Mouse (Mus musculus): ENCODE data around the gene Rad51c. TPM values are rescaled to one million over a fixed set of nuclear protein-coding genes. Genes with fewer than 3 reads are reported as not detected.
"Not testable (repeated sequence)": the region's sequence is repeated elsewhere in the genome, so short reads cannot be mapped to it uniquely, and the experiment has no call there.

Rad51c gene
- polyA plus RNA-seq, 1 experiment from 2014 or later: 10.1 TPM

DNA sequence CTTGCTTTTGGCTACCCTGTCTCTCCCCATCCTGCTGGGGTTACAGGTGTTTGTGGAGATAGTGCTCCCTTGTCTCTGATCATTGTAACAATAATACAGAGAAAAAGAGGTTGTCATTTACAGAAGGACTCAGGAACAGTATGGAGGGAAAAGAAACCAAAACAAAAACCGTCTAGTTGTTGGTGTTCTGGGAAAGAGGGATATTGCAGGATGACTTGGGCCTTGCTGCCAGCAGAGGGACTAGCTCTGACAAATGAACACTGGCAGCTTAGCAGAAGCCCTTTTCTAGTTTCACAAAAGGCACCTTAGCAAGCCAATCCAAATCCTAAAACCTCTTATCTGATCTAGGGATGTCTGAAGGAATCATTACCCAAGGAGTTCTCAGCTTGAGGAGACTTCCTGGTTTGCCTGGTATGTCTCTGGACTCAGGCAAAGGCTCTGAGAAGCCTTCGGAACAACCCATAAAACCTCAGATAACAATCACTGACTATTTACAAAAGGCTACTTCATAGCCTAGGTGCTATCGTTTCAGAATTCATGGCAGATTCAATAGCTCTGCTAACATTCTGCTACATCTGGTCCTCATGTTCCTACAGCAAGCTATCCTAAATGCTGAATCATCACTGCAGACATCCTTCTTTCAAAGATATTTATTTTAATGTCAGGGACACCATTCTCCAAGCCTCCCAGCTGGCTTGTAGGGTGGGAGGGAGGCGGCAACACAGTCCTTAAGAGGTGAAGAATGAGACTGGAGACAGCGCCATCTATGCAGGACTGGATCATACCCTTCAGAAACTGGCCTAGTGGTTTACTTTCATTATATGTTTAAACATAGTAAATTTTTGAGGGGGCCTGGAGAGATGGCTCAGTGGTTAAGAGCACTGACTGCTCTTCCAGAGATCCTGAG is 31.8 kb upstream of the Rad51c start:
- H3K27me3 ChIP-seq (ENCODE audit: control insufficient read depth, insufficient read depth, low read length): no peaks in the 10 kb centered on the region
- H3K4me1 ChIP-seq (ENCODE audit: control insufficient read depth, insufficient read depth, low read length): no peaks in the 10 kb centered on the region
- no peak overlapping the region for H3K27ac ChIP-seq (ENCODE audit: low read length)
- 55% methylated on average over 5 of the region's 5 CpGs for WGBS
- no peak for ATAC-seq (replicated peaks; ENCODE audit: extremely low read depth, insufficient read depth, low FRiP score)
- no peak overlapping the region for H3K4me3 ChIP-seq (ENCODE audit: low read length)
- H3K9me3 ChIP-seq (replicated peaks; ENCODE audit: control insufficient read depth, low read length): no peaks in the 10 kb centered on the region
- no peaks in the 10 kb centered on the region for H3K36me3 ChIP-seq (ENCODE audit: control insufficient read depth, insufficient read depth)
- H3K4me2 ChIP-seq (ENCODE audit: low read depth, low read length): no peak overlapping the region
- H3K9ac ChIP-seq (ENCODE audit: low read length): no peak overlapping the region

DNA sequence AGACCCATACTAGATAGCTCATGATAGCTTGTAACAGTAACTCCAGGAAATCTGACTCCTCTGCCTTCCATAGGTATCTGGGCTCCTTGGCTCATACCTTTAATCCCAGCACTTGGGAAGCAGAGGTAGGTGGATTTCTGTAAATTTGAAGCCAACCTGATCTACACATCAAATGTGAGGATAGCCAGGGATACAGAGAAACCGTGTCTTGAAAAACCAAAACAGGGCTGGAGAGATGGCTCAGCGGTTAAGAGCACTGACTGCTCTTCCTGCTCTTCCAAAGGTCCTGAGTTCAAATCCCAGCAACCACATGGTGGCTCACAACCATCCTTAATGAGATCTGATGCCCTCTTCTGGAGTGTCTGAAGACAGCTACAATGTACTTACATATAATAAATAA is 30.4 kb upstream of the Rad51c start:
- H3K4me3 ChIP-seq (ENCODE audit: low read length); ATAC-seq (replicated peaks; ENCODE audit: extremely low read depth, insufficient read depth, low FRiP score); H3K27ac ChIP-seq (ENCODE audit: low read length); H3K36me3 ChIP-seq (ENCODE audit: control insufficient read depth, insufficient read depth); H3K4me2 ChIP-seq (ENCODE audit: low read depth, low read length); H3K9me3 ChIP-seq (replicated peaks; ENCODE audit: control insufficient read depth, low read length); H3K27me3 ChIP-seq (ENCODE audit: control insufficient read depth, insufficient read depth, low read length); H3K9ac ChIP-seq (ENCODE audit: low read length); H3K4me1 ChIP-seq (ENCODE audit: control insufficient read depth, insufficient read depth, low read length): not testable (repeated sequence)
- 85% methylated on average over 2 of the region's 2 CpGs for WGBS

DNA sequence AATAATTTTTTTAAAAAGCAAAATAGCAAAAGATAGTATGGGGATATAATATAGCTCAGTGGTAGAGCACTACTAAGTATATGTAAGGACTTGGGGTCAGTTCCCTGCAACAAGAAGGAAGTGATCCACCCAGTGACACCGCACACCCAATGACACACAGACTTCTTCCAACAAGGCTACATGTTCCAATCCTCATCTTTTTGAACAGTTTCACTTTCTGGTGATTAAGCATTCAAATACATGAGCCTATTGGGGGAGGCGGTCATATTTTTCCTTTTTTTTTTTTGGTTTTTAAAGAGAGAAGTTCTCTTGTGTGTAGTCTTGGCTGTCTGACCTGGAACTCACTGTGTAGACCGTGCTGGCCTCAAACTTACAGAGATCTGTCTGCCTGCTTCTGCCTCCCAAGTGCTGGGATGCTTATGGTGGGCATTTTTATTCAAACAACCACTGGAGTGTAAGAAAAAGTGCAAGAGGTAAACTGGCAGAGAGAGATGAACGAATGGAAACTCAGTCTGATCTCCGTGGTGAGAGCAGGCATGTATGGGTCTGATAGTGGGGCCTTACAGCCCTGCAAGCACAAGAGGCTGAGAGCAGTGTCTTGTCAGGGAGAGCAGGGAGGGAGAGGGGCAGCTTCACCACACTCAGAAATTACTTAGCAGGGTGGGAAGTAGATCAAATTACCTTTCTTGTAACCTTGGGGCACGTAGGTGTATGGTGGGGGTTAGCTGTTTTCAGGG is 28.3 kb upstream of the Rad51c start:
- H3K27ac ChIP-seq (ENCODE audit: low read length): no peak overlapping the region
- WGBS: 47% methylated on average over 6 of the region's 6 CpGs

DNA sequence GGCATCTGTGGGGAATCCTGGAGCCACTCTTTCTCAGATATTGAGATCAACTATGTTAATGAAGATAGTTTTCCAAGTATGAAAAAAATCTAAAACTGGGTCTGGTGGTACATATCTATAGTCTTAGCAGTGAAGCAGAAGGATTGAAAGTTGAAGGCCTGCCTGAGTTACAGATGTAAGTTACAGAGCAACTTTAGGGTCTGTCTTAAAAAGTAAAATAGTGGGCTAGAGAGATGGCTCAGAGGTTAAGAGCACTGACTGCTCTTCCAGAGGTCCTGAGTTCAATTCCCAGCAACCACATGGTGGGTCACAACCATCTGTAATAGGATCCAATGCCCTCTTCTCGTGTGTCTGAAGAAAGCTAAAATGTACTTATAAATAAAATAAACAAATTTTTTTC is 27.7 kb upstream of the Rad51c start:
- Histone ChIP-seq H3K9ac (ENCODE audit: low read length) (no peak overlapping the region), H3K4me3 (ENCODE audit: low read length) (no peak overlapping the region), H3K4me2 (ENCODE audit: low read depth, low read length) (no peak overlapping the region), H3K27ac (ENCODE audit: low read length) (no peak overlapping the region), H3K9me3 (replicated peaks; ENCODE audit: control insufficient read depth, low read length) (no peaks in the 10 kb centered on the region), H3K36me3 (ENCODE audit: control insufficient read depth, insufficient read depth) (no peaks in the 10 kb centered on the region), H3K27me3 (ENCODE audit: control insufficient read depth, insufficient read depth, low read length) (no peaks in the 10 kb centered on the region), H3K4me1 (ENCODE audit: control insufficient read depth, insufficient read depth, low read length) (0 out of 2 replicates have a peak, but pooled peaks cover 3% of the 10 kb centered on the region)
- 71% methylated on average over 1 of the region's 1 CpGs for WGBS
- no peak for ATAC-seq (replicated peaks; ENCODE audit: extremely low read depth, insufficient read depth, low FRiP score)

More for the DNA sequence above, 28.3 kb upstream of the Rad51c start:
- no peak overlapping the region for H3K9ac ChIP-seq (ENCODE audit: low read length)
- no peak for ATAC-seq (replicated peaks; ENCODE audit: extremely low read depth, insufficient read depth, low FRiP score)
- no peaks in the 10 kb centered on the region for H3K4me1 ChIP-seq (ENCODE audit: control insufficient read depth, insufficient read depth, low read length)
- no peaks in the 10 kb centered on the region for H3K9me3 ChIP-seq (replicated peaks; ENCODE audit: control insufficient read depth, low read length)
- H3K4me3 ChIP-seq (ENCODE audit: low read length): no peak overlapping the region
- no peaks in the 10 kb centered on the region for H3K36me3 ChIP-seq (ENCODE audit: control insufficient read depth, insufficient read depth)
- no peaks in the 10 kb centered on the region for H3K27me3 ChIP-seq (ENCODE audit: control insufficient read depth, insufficient read depth, low read length)
- H3K4me2 ChIP-seq (ENCODE audit: low read depth, low read length): no peak overlapping the region

DNA sequence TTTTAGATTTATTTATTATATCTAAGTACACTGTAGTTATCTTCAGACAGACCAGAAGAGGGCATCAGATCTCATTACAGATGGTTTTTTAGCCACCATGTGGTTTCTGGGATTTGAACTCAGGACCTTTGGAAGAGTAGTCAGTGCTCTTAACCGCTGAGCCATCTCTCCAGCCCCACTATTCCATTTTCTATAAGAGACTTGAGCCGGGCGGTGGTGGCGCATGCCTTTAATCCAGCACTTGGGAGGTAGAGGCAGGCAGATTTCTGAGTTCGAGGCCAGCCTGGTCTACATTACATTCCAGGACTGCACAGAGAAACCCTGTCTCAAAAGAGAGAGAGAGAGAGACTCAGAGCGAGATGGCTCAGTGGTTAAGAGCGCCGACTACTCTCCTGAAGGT is 27.1 kb upstream of the Rad51c start:
- ATAC-seq (replicated peaks; ENCODE audit: extremely low read depth, insufficient read depth, low FRiP score); H3K4me3 ChIP-seq (ENCODE audit: low read length); H3K4me1 ChIP-seq (ENCODE audit: control insufficient read depth, insufficient read depth, low read length); H3K9me3 ChIP-seq (replicated peaks; ENCODE audit: control insufficient read depth, low read length); H3K9ac ChIP-seq (ENCODE audit: low read length); H3K36me3 ChIP-seq (ENCODE audit: control insufficient read depth, insufficient read depth); H3K4me2 ChIP-seq (ENCODE audit: low read depth, low read length); H3K27me3 ChIP-seq (ENCODE audit: control insufficient read depth, insufficient read depth, low read length); H3K27ac ChIP-seq (ENCODE audit: low read length): not testable (repeated sequence)
- 88% methylated on average over 8 of the region's 8 CpGs for WGBS

DNA sequence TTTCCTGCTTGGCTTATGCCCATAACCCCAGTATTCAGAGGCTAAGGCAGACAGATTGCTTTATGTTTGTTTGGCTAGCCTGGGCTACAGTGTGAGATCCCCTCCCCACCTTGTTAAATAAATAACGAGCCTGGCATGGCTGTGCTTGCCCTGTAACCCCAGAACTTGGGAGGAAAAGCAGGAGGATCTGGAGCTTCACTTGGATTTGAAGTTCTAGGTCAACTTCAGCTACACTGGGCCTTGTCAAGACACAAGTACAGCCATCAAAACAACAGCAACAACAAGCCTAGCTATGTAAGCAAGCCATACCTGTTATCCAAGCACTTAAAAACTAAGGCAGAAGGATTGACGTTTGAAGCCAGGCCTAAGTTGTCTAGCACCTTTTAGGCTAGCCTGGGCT is 25.6 kb upstream of the Rad51c start:
- Histone ChIP-seq H3K4me3 (ENCODE audit: low read length) (no peak overlapping the region), H3K4me1 (ENCODE audit: control insufficient read depth, insufficient read depth, low read length) (peaks cover 8% of the 10 kb centered on the region; the same call in 1 of the 2 replicates), H3K27ac (ENCODE audit: low read length) (no peak overlapping the region), H3K4me2 (ENCODE audit: low read depth, low read length) (no peak overlapping the region), H3K36me3 (ENCODE audit: control insufficient read depth, insufficient read depth) (no peaks in the 10 kb centered on the region), H3K9ac (ENCODE audit: low read length) (no peak overlapping the region), H3K9me3 (replicated peaks; ENCODE audit: control insufficient read depth, low read length) (no peaks in the 10 kb centered on the region), H3K27me3 (ENCODE audit: control insufficient read depth, insufficient read depth, low read length) (no peaks in the 10 kb centered on the region)
- ATAC-seq (replicated peaks; ENCODE audit: extremely low read depth, insufficient read depth, low FRiP score): no peak
- 61% methylated on average over 2 of the region's 2 CpGs for WGBS

DNA sequence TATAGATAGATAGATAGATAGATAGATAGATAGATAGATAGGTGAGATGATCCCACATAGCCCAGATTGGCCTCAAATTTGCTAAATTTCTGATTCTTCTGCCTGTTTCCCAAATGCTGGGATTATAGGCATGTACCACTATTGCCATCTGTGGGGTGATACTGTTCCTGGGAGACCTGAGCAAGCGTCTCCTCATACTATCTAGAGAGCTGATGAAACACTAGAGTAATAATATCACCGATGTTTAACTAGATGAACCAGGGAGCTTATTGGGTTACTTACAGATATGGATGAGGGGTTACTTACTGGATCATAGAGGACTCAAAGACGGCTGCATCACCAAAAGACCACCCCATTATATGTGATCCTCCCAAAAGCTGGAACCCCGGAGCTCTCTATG is 24.6 kb upstream of the Rad51c start:
- Histone ChIP-seq H3K4me1 (ENCODE audit: control insufficient read depth, insufficient read depth, low read length) (peaks cover 8% of the 10 kb centered on the region; the same call in 1 of the 2 replicates), H3K27me3 (ENCODE audit: control insufficient read depth, insufficient read depth, low read length) (no peaks in the 10 kb centered on the region), H3K9me3 (replicated peaks; ENCODE audit: control insufficient read depth, low read length) (no peaks in the 10 kb centered on the region), H3K27ac (ENCODE audit: low read length) (no peak overlapping the region), H3K9ac (ENCODE audit: low read length) (no peak overlapping the region), H3K4me2 (ENCODE audit: low read depth, low read length) (no peak overlapping the region), H3K36me3 (ENCODE audit: control insufficient read depth, insufficient read depth) (no peaks in the 10 kb centered on the region), H3K4me3 (ENCODE audit: low read length) (no peak overlapping the region)
- WGBS: 81% methylated on average over 4 of the region's 4 CpGs
- ATAC-seq (replicated peaks; ENCODE audit: extremely low read depth, insufficient read depth, low FRiP score): no peak

DNA sequence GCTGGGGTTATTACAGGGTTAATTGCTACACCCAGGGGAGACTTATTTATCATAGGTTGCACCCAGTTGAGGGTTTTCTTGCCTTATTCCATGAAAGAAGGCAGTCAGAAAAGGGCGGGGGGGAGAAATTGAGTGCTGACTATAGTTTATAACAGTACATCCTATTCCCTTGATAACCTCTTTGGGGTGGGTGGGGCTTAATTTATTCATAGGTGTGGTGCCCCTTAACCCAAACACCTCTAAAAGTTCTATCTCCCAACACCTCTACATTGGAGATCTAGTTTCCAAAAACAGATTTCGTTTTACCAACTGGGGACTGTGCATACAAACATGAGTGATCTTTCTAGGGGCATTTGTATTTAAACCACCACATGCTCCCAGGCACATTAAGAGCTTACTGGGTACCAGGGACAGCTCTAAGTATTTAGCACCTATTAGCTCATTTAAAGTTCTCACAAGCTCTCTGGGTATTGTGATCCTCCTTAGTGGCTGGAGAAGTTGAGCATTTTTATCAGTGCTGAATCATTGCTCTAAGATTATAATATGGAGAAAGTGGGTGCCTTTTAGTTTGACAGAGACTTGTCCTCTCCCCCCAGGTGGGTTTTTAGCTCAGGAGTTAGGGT is 23.4 kb upstream of the Rad51c start:
- Histone ChIP-seq H3K27me3 (ENCODE audit: control insufficient read depth, insufficient read depth, low read length) (no peaks in the 10 kb centered on the region), H3K27ac (ENCODE audit: low read length) (no peak overlapping the region), H3K9me3 (replicated peaks; ENCODE audit: control insufficient read depth, low read length) (no peaks in the 10 kb centered on the region), H3K4me1 (ENCODE audit: control insufficient read depth, insufficient read depth, low read length) (peaks cover 10% of the 10 kb centered on the region; the same call in 1 of the 2 replicates), H3K4me2 (ENCODE audit: low read depth, low read length) (no peak overlapping the region), H3K4me3 (ENCODE audit: low read length) (no peak overlapping the region), H3K36me3 (ENCODE audit: control insufficient read depth, insufficient read depth) (no peaks in the 10 kb centered on the region), H3K9ac (ENCODE audit: low read length) (no peak overlapping the region)
- 65% methylated on average over 2 of the region's 2 CpGs for WGBS
- no peak for ATAC-seq (replicated peaks; ENCODE audit: extremely low read depth, insufficient read depth, low FRiP score)

Measured in heart, embryonic 16.5 days (tissue).